ENCODE assay signal across 8 mouse cellular contexts in the genomic region with DNA sequence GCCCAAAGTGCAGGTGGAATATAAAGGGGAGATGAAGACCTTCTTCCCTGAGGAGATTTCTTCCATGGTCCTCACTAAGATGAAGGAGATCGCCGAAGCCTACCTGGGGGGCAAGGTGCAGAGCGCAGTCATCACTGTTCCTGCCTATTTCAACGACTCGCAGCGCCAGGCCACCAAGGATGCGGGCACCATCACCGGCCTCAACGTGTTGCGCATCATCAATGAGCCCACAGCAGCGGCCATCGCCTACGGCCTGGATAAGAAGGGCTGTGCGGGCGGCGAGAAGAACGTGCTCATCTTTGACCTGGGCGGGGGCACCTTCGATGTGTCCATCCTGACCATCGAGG. TPM values are rescaled to one million over a fixed set of nuclear protein-coding genes. Genes with fewer than 3 reads are reported as not detected.
DNase-seq lines count a peak whose midpoint lies in the region; ATAC-seq and TF ChIP-seq lines count a peak whose summit lies in the region.

No protein-coding gene starts in this region.

- no peaks in the 10 kb centered on the region for H3K9me3 ChIP-seq in heart, embryonic 16.5 days (replicated peaks; ENCODE audit: control insufficient read depth, low read length)
- H3K9me3 ChIP-seq in liver, embryonic 15.5 days (replicated peaks) = no peaks in the 10 kb centered on the region

- no peak for TF ChIP-seq POLR2A in testis, adult 2 months (IDR thresholded peaks at IDR 0.05; ENCODE audit: control insufficient read depth, low read depth, low read length)

- H3K36me3 ChIP-seq in testis, adult 2 months (ENCODE audit: control insufficient read depth, insufficient read depth, low read length) = peaks cover 4% of the 10 kb centered on the region
- no peaks in the 10 kb centered on the region for H3K36me3 ChIP-seq in heart, embryonic 16.5 days (ENCODE audit: control insufficient read depth, insufficient read depth)
- no peaks in the 10 kb centered on the region for H3K36me3 ChIP-seq in liver, embryonic 15.5 days (replicated peaks)

- H3K4me1 ChIP-seq in testis, adult 2 months (ENCODE audit: control insufficient read depth, insufficient read depth, low read length) = peaks cover 5% of the 10 kb centered on the region
- H3K4me1 ChIP-seq in heart, embryonic 16.5 days (ENCODE audit: control insufficient read depth, insufficient read depth, low read length) = peaks cover 22% of the 10 kb centered on the region
- peaks cover 32% of the 10 kb centered on the region for H3K4me1 ChIP-seq in liver, embryonic 15.5 days (replicated peaks)

- peak overlapping the region; percentile 94 for H3K4me3 ChIP-seq in testis, adult 2 months (ENCODE audit: control insufficient read depth, low read depth, low read length)
- peak overlapping the region; percentile 89 for H3K4me3 ChIP-seq in heart, embryonic 16.5 days (ENCODE audit: low read length)
- H3K4me3 ChIP-seq in liver, embryonic 15.5 days (replicated peaks) = peak overlapping the region; percentile 77

- no peak for ATAC-seq in heart, embryonic 16.5 days (replicated peaks; ENCODE audit: extremely low read depth, insufficient read depth, low FRiP score)
- ATAC-seq in liver, embryonic 15.5 days (ENCODE audit: insufficient read depth) = no peak

- peak overlapping the region; percentile 73 for H3K4me2 ChIP-seq in heart, embryonic 16.5 days (ENCODE audit: low read depth, low read length)
- peak overlapping the region; percentile 96 for H3K4me2 ChIP-seq in liver, embryonic 15.5 days

- DNase-seq in heart, adult 11 months = peak; percentile 94
- DNase-seq in heart, postnatal 4 days = no peak
- no peak for DNase-seq in testis, postnatal 10 days (ENCODE audit: low spot score)
- DNase-seq in thymus, postnatal 4 days = peak; percentile 40
- DNase-seq in T-cell, adult 2 months (ENCODE audit: low spot score) = no peak

- 9% methylated on average over 20 of the region's 20 CpGs for WGBS in heart, embryonic 16.5 days
- 9% methylated on average over 20 of the region's 20 CpGs for WGBS in liver, embryonic 15.5 days (ENCODE audit: insufficient replicate concordance)

- no peaks in the 10 kb centered on the region for H3K27me3 ChIP-seq in testis, adult 2 months (ENCODE audit: control insufficient read depth, insufficient read depth, low read length)
- peaks cover 18% of the 10 kb centered on the region for H3K27me3 ChIP-seq in heart, embryonic 16.5 days (ENCODE audit: control insufficient read depth, insufficient read depth, low read length)
- H3K27me3 ChIP-seq in liver, embryonic 15.5 days = peaks cover 61% of the 10 kb centered on the region

- TF ChIP-seq CTCF in testis, adult 2 months (IDR thresholded peaks at IDR 0.05; ENCODE audit: control insufficient read depth, insufficient read depth, insufficient replicate concordance, low read depth, low read length) = no peak

- no peak overlapping the region for H3K9ac ChIP-seq in heart, embryonic 16.5 days (ENCODE audit: low read length)
- H3K9ac ChIP-seq in liver, embryonic 15.5 days = peak overlapping the region; percentile 72; the same call in 1 of the 2 replicates

- H3K27ac ChIP-seq in testis, adult 2 months (ENCODE audit: control insufficient read depth, insufficient read depth, low read depth, low read length) = peak overlapping the region; percentile 98
- H3K27ac ChIP-seq in heart, embryonic 16.5 days (ENCODE audit: low read length) = no peak overlapping the region
- no peak overlapping the region for H3K27ac ChIP-seq in liver, embryonic 15.5 days (replicated peaks)

RNA-seq across cellular contexts. Expression of a gene that starts 0.8 kb away (rescaled TPM):
- 10 to 100 TPM; 13.5 to 14.6 TPM for total RNA-seq in heart, postnatal 4 days (2021)
- 758 and 855 TPM in 2 replicates for polyA plus RNA-seq in testis, adult 2 months (2012; rRNA removed)
- 15.8 and 16.0 TPM in 2 replicates for polyA plus RNA-seq in heart, embryonic 16.5 days (2015; fragmentation: Nextera tagmentation; extraction: Ambion mirVana)
- polyA plus RNA-seq in liver, embryonic 15.5 days (2015; fragmentation: Nextera tagmentation; extraction: Ambion mirVana) = 1.4 and 1.6 TPM in 2 replicates

RNA-seq across cellular contexts. Expression of a gene that starts 12.5 kb away (rescaled TPM):
- total RNA-seq in heart, postnatal 4 days (2021) = 1 to 10 TPM; 1.6 to 1.8 TPM
- 70.7 and 80.4 TPM in 2 replicates for polyA plus RNA-seq in testis, adult 2 months (2012; rRNA removed)
- 2.1 and 2.6 TPM in 2 replicates for polyA plus RNA-seq in heart, embryonic 16.5 days (2015; fragmentation: Nextera tagmentation; extraction: Ambion mirVana)
- 0.05 and 0.10 TPM in 2 replicates for polyA plus RNA-seq in liver, embryonic 15.5 days (2015; fragmentation: Nextera tagmentation; extraction: Ambion mirVana)

RNA-seq across cellular contexts. Expression of a gene that starts 34.7 kb away (rescaled TPM):
- total RNA-seq in heart, postnatal 4 days (2021) = 1 to 10 TPM; 6.9 to 7.6 TPM
- polyA plus RNA-seq in testis, adult 2 months (2012; rRNA removed) = 0.30 and 0.34 TPM in 2 replicates
- polyA plus RNA-seq in heart, embryonic 16.5 days (2015; fragmentation: Nextera tagmentation; extraction: Ambion mirVana) = 6.1 and 7.5 TPM in 2 replicates
- 3.3 and 3.4 TPM in 2 replicates for polyA plus RNA-seq in liver, embryonic 15.5 days (2015; fragmentation: Nextera tagmentation; extraction: Ambion mirVana)

RNA-seq across cellular contexts. Expression of a gene that starts 35.4 kb away (rescaled TPM):
- total RNA-seq in heart, postnatal 4 days (2021) = 10 to 100 TPM in 1 of 2 experiments, 1 to 10 TPM in 1; 9.5 to 11.5 TPM
- polyA plus RNA-seq in testis, adult 2 months (2012; rRNA removed) = 15.7 and 15.8 TPM in 2 replicates
- polyA plus RNA-seq in heart, embryonic 16.5 days (2015; fragmentation: Nextera tagmentation; extraction: Ambion mirVana) = 12.3 and 13.3 TPM in 2 replicates
- polyA plus RNA-seq in liver, embryonic 15.5 days (2015; fragmentation: Nextera tagmentation; extraction: Ambion mirVana) = 5.1 and 6.1 TPM in 2 replicates

Comparison
In these comparisons a context has a peak if more than half of its experiments do, and no peak if none do; other contexts are left out.
1. DNase-seq: peak in heart, adult 11 months (single experiment) and thymus, postnatal 4 days (single experiment); none in heart, postnatal 4 days (single experiment), testis, postnatal 10 days (single experiment) and T-cell, adult 2 months (single experiment).
2. RNA of a gene that starts 0.8 kb away (polyA plus RNA-seq): 758 to 855 TPM in testis, adult 2 months; 15.8 to 16.0 TPM in heart, embryonic 16.5 days and 1.4 to 1.6 TPM in liver, embryonic 15.5 days; every median in the first group is over 10 times any median in the second.
3. RNA of a gene that starts 12.5 kb away (polyA plus RNA-seq): 70.7 to 80.4 TPM in testis, adult 2 months; 2.1 to 2.6 TPM in heart, embryonic 16.5 days and 0.05 to 0.10 TPM in liver, embryonic 15.5 days; every median in the first group is over 10 times any median in the second.
4. Peak in every context shown above with its lines, with median percentiles within 50 percentile points of each other: H3K4me3 ChIP-seq.